Mouse (Mus musculus): ENCODE results near the gene Gm11541.

GRCm38 (mm10) chr11:94730261-94730660, 26.0 kb upstream of the Gm11541 start:
- TF ChIP-seq EP300 (IDR thresholded peaks at IDR 0.05) (no peak), CTCF (IDR thresholded peaks at IDR 0.05) (peak; percentile 84)

Measured in lung, postnatal 0 days (tissue).